Mouse (Mus musculus): ENCODE measurements around the gene Zfp617. TPM values are rescaled to one million over a fixed set of nuclear protein-coding genes. Genes with fewer than 3 reads are reported as not detected.

Gene Zfp617
- polyA plus RNA-seq, 1 experiment from 2014 or later: 40.5 TPM

DNA sequence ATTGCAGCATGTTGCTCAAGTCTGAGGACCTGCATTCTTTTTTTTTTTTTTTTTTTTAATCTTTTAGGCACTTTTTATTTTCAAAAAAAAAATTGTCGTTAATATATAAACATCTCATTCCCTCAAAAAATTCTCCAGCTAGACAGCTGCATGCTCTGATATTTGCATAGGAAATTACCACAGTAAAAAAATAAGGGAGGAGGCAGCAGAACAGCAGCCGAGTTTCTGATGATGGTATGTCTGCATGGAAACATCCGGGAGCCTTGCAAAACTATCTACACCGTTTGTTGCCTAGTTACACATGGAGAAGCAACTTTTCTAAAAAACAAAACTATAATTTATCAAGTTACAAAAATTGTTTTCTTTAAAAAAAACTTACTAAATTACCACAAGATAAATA, 73.0 kb downstream of the Zfp617 start:
- H3K27ac ChIP-seq (ENCODE audit: low read depth, low read length): no peak overlapping the region
- no peaks in the 10 kb centered on the region for H3K27me3 ChIP-seq (ENCODE audit: control insufficient read depth, insufficient read depth, low read length)
- no peak overlapping the region for H3K9ac ChIP-seq (ENCODE audit: low read length)
- 91% methylated on average over 4 of the region's 4 CpGs for WGBS
- no peak overlapping the region for H3K4me3 ChIP-seq (ENCODE audit: low read depth, low read length)
- no peak for ATAC-seq (replicated peaks; ENCODE audit: low FRiP score)
- H3K9me3 ChIP-seq (ENCODE audit: control insufficient read depth, low read length): no peaks in the 10 kb centered on the region
- H3K4me1 ChIP-seq (replicated peaks; ENCODE audit: control insufficient read depth, insufficient read depth, low read length): no peaks in the 10 kb centered on the region
- DNase-seq (ENCODE audit: low spot score): no peak
- H3K36me3 ChIP-seq (ENCODE audit: control insufficient read depth, insufficient read depth, low read length): no peaks in the 10 kb centered on the region
- no peak overlapping the region for H3K4me2 ChIP-seq (ENCODE audit: low read depth, low read length, severe bottlenecking)

Other genes starting within 250 kb of the Zfp617 start
- 6.5 and 6.6 TPM in 2 replicates for gene Unc13a, start 236.9 kb upstream of the Zfp617 start, polyA plus RNA-seq (2014; fragmentation: Nextera tagmentation; extraction: Ambion mirVana)
- gene Jak3, start 232.3 kb upstream of the Zfp617 start, polyA plus RNA-seq (2014; fragmentation: Nextera tagmentation; extraction: Ambion mirVana): 2.3 TPM in 2 replicates
- gene Insl3, start 219.4 kb upstream of the Zfp617 start, polyA plus RNA-seq (2014; fragmentation: Nextera tagmentation; extraction: Ambion mirVana): not detected in 2 replicates
- gene B3gnt3, start 206.8 kb upstream of the Zfp617 start, polyA plus RNA-seq (2014; fragmentation: Nextera tagmentation; extraction: Ambion mirVana): 0.51 and 0.64 TPM in 2 replicates
- 21.3 and 23.2 TPM in 2 replicates for gene Fcho1, start 182.9 kb upstream of the Zfp617 start, polyA plus RNA-seq (2014; fragmentation: Nextera tagmentation; extraction: Ambion mirVana)
- 5.8 and 6.2 TPM in 2 replicates for gene Zfp709, start 26.6 kb upstream of the Zfp617 start, polyA plus RNA-seq (2014; fragmentation: Nextera tagmentation; extraction: Ambion mirVana)
- gene Zfp882, start within 50 bp of the Zfp617 start, polyA plus RNA-seq (2014; fragmentation: Nextera tagmentation; extraction: Ambion mirVana): 9.5 and 9.7 TPM in 2 replicates
- 29.0 and 31.2 TPM in 2 replicates for gene Zfp961, start 42.4 kb downstream of the Zfp617 start, polyA plus RNA-seq (2014; fragmentation: Nextera tagmentation; extraction: Ambion mirVana)
- 0.68 and 0.81 TPM in 2 replicates for gene Cyp4f18, start 101.0 kb downstream of the Zfp617 start, polyA plus RNA-seq (2014; fragmentation: Nextera tagmentation; extraction: Ambion mirVana)
- not detected in 2 replicates for gene Olfr372, start 132.6 kb downstream of the Zfp617 start, polyA plus RNA-seq (2014; fragmentation: Nextera tagmentation; extraction: Ambion mirVana)
- gene Olfr373, start 174.5 kb downstream of the Zfp617 start, polyA plus RNA-seq (2014; fragmentation: Nextera tagmentation; extraction: Ambion mirVana): not detected in 2 replicates
- not detected in 2 replicates for gene Olfr374, start 198.4 kb downstream of the Zfp617 start, polyA plus RNA-seq (2014; fragmentation: Nextera tagmentation; extraction: Ambion mirVana)
- 539 and 557 TPM in 2 replicates for gene Tpm4, start 226.3 kb downstream of the Zfp617 start, polyA plus RNA-seq (2014; fragmentation: Nextera tagmentation; extraction: Ambion mirVana)

Data from forebrain, embryonic 11.5 days (tissue).